Mouse (Mus musculus): Measurements from ENCODE around the gene Lamc2.
"Not testable (repeated sequence)": the region's sequence is repeated elsewhere in the genome, so short reads cannot be mapped to it uniquely, and the experiment has no call there.

The Lamc2 gene

DNA sequence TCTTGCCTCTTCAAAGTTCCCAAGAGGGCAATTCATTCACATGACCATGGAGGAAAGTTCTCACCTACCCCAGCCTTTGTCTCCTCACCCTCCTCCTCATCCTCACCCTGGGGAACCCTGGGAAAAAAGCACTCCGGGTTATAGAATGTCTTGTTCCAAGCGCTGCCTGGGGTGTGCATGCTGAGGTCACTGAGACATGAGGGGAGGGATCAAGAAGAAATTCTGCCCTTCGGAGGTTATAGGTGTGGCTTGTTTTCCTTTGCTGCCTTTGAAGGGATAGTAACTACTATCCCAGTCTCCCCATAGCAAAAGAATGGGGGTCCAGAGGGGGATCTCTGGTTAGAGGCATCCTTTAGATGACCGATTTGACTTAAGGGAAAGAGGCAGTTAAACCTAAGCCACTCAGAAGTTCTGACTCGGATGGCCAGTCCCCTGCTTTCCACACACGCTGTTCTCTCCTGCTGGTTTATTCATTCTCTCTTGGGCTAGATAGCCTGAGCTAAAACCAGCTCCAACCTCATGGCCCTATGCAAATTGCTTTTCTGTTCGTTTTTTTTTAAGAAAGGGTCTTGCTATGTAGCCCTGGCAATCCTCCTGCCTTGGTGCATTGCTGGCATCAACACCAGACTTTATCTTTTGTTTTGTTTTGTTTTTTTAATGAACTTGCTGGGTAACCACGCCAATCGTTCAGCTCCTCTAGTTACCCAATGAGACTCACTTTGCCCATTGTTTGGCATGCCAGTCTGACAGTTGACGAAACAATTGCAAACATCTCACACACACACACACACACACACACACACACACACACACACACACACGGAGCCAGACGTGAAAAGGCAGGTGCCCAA lies 91.8 kb downstream of the Lamc2 start:
- no peak for DNase-seq

DNA sequence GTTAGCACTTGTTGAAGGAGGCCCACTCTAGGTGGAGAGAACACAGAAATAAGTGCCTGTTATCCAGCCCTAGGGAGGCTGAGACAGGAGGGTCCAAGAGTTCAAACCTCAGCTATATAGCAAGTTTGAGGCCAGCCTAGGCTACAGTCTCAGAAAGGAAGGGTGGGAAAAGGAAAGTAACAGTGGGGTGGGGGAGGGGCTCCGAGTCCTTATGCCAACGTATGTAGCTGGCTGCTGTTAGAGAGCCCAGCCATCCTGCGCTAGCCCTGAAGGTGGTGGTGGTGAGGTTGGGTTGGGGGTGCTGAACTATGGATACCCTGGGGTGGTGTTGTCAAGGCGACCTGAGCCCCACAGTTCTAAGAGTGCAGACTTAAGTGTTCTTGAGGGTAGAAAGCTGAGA lies 92.7 kb downstream of the Lamc2 start:
- DNase-seq, result no peak

DNA sequence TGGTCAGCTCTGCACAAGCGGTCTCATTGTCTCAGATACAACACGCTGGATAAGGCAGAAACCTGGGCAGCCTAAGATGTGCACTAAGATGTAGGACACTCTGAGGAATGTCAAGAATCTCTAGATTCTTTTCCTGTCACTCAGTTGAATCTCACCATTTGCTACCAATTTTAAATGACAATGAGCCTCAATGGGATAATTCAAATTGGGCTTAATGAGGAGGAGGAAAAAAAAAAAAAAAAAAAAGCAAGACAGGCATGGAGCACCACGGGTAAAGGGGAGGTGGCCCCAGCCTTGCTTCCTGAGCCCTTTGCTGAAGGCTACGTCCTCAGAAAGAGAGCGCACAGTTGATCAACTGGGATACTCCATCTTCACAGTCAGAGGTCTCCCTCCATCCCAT lies 93.1 kb downstream of the Lamc2 start:
- DNase-seq, result no peak

DNA sequence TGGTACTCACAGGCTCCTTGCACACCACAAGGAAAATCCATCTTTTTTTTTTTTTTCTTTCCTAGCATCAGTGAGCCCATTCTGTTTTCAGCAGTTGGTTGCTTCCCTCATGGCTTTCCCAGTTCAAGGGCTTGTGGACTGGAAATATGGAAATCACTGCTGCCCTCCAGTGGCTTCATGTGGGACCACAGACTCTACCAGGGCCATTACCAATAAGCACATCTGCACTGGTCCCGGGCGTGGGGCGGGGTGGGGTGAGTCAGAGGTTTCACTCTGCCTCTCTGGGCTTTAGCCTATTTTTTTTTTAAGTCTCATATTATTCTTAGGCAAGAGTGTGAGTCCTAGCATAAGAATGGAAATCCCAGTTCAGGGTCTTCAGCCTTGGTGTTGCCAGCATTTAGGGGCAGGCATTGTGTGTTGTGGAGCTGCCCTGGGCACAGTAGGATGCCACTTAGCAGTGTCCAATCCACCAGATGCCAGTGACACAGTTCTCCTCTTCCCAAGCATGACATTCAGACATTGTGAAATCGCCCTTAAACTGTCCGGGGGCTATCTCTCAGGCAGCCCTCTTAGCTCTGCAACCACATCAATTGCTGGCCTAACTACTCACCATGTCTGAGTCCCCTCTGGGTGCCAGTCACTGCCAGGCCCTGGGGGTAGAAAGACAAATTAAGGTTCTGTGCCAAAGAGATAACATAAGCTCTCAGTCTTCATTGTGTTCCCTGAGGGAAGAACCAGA lies 93.8 kb downstream of the Lamc2 start:
- DNase-seq, result peak; percentile 76

DNA sequence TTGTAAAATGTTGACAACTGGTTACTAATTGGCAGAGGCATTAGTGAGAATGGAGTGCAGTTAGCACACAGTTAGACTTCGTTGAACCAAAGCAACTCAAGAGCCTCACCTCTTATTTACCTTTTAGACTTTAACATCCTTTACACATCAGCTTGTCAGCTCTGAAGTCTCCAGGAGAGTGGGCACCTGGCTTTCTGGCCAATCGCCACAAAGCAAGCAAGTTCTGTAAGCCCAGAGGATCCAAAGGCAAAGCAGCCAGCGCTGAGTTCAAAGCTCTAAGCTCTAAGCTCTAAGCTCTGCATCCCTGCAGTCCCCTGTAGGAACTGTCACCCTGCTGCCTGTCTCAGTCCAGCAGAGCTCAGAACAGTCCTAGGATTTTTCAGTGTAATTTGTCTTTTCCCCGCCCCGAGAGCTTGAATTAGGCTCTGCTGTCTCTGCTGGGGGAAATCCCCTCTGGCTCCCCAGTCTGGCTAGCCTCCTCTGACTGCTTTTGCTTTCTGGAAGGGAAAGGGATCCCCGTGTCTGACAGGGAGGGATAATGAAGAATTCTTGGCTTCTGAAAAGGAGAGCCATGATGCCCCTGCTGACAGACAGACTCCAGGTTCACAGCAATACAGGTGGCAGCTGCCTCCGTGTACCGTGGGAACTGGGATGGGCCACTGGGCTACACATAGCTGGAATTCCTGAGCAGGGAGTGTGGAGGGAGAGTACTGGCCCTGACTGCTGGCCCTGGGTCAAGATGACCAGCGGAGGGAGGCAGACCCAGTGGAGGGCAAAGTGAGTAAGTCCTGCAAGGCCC lies 94.6 kb downstream of the Lamc2 start:
- DNase-seq, result peak; percentile 76

DNA sequence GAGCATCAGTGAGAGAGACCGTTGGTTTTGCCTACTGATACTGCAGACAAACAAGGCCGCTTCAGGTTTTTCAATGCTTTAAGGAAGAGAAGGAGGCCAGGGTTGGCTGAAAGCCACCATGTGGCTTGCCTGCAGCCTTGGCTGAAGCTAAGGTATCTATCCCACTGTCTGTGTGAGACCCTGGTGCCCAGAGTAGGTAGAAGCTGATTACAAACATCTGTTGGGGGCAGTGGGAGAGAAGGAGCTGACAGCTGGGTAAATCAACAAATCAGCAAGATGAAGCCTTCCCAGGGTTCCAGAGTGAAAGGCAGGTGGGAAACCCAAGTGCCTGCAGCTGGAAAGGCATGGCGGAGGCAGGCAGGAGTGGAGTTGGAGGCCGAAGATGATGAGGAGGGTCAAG lies 95.4 kb downstream of the Lamc2 start:
- no peak for DNase-seq

DNA sequence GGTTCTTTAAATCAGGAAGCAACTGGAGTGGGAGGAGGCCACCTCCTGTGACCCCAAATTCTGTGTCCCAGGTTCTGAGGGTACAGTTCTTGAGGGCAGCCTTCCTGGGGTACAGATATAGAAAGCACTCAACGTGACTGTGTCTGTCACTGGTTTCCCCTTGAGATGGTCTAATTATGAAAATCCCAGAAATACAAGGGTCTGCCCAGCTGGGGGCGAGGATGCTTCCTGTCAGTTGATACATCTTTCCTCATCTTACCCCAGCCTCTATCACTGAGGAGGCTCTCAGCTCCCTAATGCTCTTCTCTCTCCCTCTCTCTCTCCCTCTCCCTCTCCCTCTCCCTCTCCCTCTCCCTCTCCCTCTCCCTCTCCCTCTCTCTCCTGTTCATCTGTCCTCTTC lies 96.2 kb downstream of the Lamc2 start:
- DNase-seq, result no peak

DNA sequence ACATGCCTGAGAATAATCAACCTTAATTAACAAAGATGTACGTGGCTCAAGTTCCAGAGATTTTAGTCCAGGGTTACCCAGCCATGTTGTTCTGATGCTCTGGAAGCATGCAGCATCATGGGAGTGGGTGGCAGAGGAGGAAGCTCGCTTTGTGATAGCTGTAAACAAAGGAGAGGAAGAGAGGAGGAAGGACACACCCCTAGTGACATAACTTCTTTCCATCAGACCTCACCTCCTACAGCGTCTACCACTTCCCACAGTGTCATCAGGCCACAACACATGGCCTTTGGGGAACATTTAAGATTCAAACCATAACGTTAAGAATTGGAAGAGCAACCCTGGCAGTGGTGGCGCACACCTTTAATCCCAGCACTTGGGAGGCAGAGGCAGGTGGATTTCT lies 98.5 kb downstream of the Lamc2 start:
- no peak for DNase-seq

DNA sequence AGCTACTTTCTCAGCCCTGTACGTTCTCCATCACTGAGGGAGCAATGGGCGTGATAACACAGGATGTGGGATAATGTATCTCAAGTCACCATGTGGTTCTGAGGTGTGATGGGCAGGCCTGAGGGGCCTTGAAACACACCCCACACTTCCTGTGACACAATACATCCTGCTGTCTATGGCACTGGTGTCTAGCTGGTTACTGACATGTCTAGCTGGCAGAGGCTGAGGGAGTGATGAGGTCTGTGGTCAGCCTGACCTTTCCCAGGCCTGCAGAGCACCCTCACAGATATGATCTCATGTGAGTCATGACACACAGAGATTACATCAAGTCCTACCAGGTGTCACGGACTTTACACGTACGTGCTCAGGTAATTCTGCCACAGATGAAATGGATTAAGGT lies 101.0 kb downstream of the Lamc2 start:
- DNase-seq, result no peak

DNA sequence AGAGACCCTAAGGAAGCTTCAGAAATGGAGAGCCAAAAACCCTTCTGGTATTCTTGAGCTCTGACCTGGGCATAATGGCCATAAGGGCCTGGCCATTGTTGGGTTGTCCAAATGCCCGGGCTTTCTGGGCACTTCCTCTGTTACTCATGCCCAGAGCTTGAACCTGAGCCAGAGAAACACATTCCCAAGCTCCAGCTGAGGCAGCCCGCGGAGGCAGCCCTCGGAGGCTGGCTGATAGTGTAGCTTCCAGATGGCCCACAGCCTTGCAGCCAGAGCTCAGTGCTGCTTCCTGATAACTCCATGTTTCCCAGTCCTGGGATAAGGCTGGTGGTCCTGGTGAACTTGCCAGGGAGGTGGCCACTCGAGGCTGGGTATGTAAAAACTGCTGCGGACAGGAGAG lies 102.1 kb downstream of the Lamc2 start:
- no peak for DNase-seq

DNA sequence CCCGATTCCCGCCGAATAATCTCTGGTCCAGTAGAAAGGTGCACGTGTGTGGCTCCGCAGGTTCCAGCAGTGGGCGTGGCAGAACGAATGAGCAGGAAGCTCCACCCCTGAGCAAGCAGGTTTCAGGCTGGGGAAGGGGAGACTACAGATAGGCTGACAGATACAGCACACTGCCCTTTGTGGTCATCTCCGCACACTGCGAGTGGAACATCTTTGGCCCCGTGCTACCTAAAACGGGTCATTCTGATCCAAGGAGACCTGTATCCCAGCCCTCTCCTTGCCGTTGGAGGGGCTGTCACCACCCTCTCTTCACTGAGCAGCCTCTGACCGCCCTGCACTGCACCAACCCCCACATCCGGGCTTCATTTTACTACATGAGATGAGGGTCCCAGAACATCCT lies 103.0 kb downstream of the Lamc2 start:
- DNase-seq, result not testable (repeated sequence)

DNA sequence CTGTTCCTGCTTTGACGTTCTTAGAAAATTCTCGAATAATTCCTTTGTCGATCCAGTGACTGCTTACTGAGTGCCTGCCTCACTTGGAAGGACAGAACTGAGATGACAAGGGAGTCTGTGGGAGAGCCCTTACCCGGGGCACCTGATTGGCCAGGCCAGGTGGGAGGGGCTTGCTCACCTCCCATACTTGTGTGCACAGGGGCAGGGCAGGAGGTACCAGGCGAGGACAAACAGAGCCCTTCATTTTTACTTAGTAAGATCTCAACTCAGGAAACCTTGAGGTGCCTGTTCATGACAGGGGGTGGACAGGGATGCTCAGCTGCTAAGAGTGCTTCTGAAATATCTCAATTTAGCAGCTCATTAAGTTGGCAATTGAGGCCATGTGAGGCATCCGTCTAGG lies 110.3 kb downstream of the Lamc2 start:
- DNase-seq, result no peak

DNA sequence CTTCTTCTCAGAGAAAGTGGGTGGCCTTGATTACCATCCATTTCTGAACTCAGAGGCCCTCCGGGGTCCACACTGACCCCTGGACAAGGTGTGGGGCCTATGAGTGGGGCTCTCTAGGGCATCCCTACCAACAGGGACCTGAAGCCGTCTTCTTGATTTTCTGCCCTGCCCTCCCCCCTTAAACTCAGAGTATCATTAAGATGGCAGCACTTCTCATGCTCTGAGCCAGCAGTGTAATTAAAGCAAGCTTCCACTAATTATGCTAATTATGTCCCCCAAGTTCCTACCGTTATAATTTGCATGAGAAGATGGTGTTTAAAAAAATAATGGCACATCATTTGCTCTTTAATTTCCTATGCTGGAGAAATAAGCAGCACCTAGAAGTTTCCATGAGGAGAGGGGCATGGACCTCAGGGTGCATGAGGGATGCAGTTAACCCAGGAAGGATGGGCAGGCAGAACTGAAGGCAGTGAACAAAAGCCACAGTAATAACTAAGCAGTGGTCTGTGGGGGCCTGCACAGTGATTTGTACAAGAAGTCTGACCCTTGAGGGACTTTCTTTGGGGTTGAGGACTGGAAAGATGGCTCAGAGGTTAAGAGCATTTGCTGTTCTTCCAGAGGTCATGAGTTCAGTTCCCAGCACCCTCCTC lies 111.0 kb downstream of the Lamc2 start:
- no peak for DNase-seq

DNA sequence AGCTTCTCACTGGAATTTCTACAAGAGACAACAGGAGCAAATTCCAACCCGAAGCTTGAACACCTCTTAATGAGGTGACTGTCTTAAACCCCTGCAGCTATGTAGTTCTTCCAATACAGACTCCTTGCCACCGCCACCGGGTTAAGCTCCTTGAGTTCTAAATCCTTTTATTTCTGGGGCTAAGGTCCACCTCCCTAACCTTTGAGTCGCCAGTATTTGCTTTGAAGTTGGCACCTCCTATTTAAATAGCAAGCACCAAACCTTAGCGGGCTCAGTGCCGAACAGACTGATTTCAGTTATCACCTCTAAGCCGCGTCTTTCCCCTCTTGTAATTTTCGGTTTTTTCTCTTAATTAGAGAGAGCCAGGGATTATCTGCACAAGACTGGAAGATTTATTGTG lies 112.8 kb downstream of the Lamc2 start:
- DNase-seq, result no peak
